Mouse (Mus musculus) T-helper 2 cell (primary cell): ENCODE measurements around the gene Ift57.

ENCODE experiments used
- in situ Hi-C: fragments of 300-600 bp; cut with MboI, MseI; formaldehyde crosslinking; loops from one replicate; pipeline ENCODE4 v1.15.1; 2025; ENCODE audit warnings: high pct_unique_total_duplicates

Ift57 gene

GRCm38 (mm10) chr16:49753318-49753717 lies 54.3 kb downstream of the Ift57 start:
- in situ Hi-C loops, result loop anchor here (25.0 kb wide), 1 partner anchor 241 kb away; no protein-coding TSS in a partner anchor

- in situ Hi-C loops, result loop anchor here (10.0 to 25.0 kb wide), 2 partner anchors 248 to 304 kb away; no protein-coding TSS in a partner anchor
Measured at GRCm38 (mm10) chr16:49760517-49761203, 61.6 kb downstream of the Ift57 start.

- in situ Hi-C loops, result loop anchor here (10.0 to 25.0 kb wide), 2 partner anchors 250 to 303 kb away; no protein-coding TSS in a partner anchor
Measured at GRCm38 (mm10) chr16:49761981-49762380, 62.9 kb downstream of the Ift57 start.

GRCm38 (mm10) chr16:49766326-49766725 lies 67.3 kb downstream of the Ift57 start:
- in situ Hi-C loops, result loop anchor here (10.0 to 25.0 kb wide), 2 partner anchors 254 to 298 kb away; no protein-coding TSS in a partner anchor

GRCm38 (mm10) chr16:49768491-49769031 lies 69.5 kb downstream of the Ift57 start:
- in situ Hi-C loops, result loop anchor here (10.0 to 25.0 kb wide), 2 partner anchors 256 to 296 kb away; no protein-coding TSS in a partner anchor

GRCm38 (mm10) chr16:49769831-49770261 lies 70.8 kb downstream of the Ift57 start:
- in situ Hi-C loops, result loop anchor here (10.0 to 25.0 kb wide), 2 partner anchors 258 to 295 kb away; no protein-coding TSS in a partner anchor

- in situ Hi-C loops, result loop anchor here (25.0 kb wide), 1 partner anchor 258 kb away; no protein-coding TSS in a partner anchor
Measured at GRCm38 (mm10) chr16:49770320-49771189, 71.5 kb downstream of the Ift57 start.

- in situ Hi-C loops, result loop anchor here (25.0 kb wide), 1 partner anchor 260 kb away; no protein-coding TSS in a partner anchor
Measured at GRCm38 (mm10) chr16:49771609-49772396, 72.8 kb downstream of the Ift57 start.

- in situ Hi-C loops, result loop anchor here (25.0 kb wide), 1 partner anchor 260 kb away; no protein-coding TSS in a partner anchor
Measured at GRCm38 (mm10) chr16:49772576-49772975, 73.5 kb downstream of the Ift57 start.

GRCm38 (mm10) chr16:49773068-49773467 lies 74.0 kb downstream of the Ift57 start:
- in situ Hi-C loops, result loop anchor here (25.0 kb wide), 1 partner anchor 261 kb away; no protein-coding TSS in a partner anchor

GRCm38 (mm10) chr16:49774059-49775001 lies 75.3 kb downstream of the Ift57 start:
- in situ Hi-C loops, result loop anchor here (5.0 to 25.0 kb wide), 3 partner anchors 78 to 1012 kb away; partner anchors contain the start of gene Trat1

GRCm38 (mm10) chr16:49775002-49775966 lies 76.3 kb downstream of the Ift57 start:
- in situ Hi-C loops, result loop anchor here (5.0 to 25.0 kb wide), 2 partner anchors 77 to 1013 kb away; partner anchors contain the start of gene Trat1

- in situ Hi-C loops, result loop anchor here (5.0 to 25.0 kb wide), 2 partner anchors 75 to 1015 kb away; partner anchors contain the start of gene Trat1
Measured at GRCm38 (mm10) chr16:49776981-49777380, 77.9 kb downstream of the Ift57 start.

GRCm38 (mm10) chr16:49781556-49782156 lies 82.6 kb downstream of the Ift57 start:
- in situ Hi-C loops, result loop anchor here (25.0 kb wide), 1 partner anchor 1019 kb away; the partner anchor contains the start of gene Trat1

- in situ Hi-C loops, result loop anchor here (25.0 kb wide), 1 partner anchor 1021 kb away; the partner anchor contains the start of gene Trat1
Measured at GRCm38 (mm10) chr16:49783369-49783768, 84.3 kb downstream of the Ift57 start.

GRCm38 (mm10) chr16:49786116-49786515 lies 87.1 kb downstream of the Ift57 start:
- in situ Hi-C loops, result loop anchor here (25.0 kb wide), 1 partner anchor 1024 kb away; the partner anchor contains the start of gene Trat1

GRCm38 (mm10) chr16:49787714-49788113 lies 88.7 kb downstream of the Ift57 start:
- in situ Hi-C loops, result loop anchor here (25.0 kb wide), 1 partner anchor 1025 kb away; the partner anchor contains the start of gene Trat1
